Mouse (Mus musculus) adrenal gland (tissue): ENCODE measurements around the gene Alox12e.

ENCODE experiments used
- intact Hi-C: fragments of 180-260 bp; cut with DNase I; formaldehyde crosslinking; loops from one replicate; pipeline ENCODE4 v1.15.1; 2025

Gene Alox12e

DNA sequence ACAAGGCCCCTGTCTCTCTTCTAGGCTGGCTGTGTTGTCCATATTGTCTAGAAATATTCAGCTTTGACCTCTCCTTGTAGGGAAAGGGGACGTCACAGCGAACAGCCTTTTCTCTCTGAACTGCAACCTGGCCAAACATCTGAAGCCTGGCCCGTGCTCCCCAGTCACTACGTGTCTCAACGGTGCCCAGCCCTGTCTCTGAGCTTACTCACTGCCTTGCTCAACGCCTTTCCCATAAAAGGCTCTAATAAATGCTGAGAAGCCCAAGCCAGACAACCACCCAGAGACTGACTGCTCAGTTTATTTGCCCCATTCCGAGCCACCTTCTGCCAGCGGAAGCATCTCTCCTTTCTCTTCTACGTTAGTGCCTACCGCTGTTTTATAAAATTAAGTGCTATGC lies 34.3 kb downstream of the Alox12e start:
- intact Hi-C loops = no loop called here

DNA sequence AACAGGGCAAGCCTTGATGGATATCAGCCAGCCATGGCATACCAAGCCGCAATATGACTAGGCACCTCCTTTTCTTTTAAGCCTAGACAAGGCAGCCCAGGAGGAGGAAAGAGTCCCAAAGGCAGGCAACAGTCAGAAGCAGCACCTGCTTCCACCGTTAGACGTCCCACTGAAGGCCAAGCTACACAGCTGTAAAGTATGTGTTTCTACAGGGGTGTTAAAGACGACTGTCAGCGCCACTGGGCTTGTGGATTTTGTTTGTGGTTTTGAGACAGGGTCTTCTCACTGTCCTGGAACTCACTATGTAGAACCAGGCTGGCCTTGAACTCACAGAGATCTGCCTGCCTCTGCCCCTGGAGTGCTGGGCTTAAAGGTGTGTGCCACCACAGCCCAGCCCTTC lies 36.7 kb downstream of the Alox12e start:
- intact Hi-C loops = no loop called here

GRCm38 (mm10) chr11:70284757-70285156 lies 37.7 kb downstream of the Alox12e start:
- intact Hi-C loops = no loop called here

DNA sequence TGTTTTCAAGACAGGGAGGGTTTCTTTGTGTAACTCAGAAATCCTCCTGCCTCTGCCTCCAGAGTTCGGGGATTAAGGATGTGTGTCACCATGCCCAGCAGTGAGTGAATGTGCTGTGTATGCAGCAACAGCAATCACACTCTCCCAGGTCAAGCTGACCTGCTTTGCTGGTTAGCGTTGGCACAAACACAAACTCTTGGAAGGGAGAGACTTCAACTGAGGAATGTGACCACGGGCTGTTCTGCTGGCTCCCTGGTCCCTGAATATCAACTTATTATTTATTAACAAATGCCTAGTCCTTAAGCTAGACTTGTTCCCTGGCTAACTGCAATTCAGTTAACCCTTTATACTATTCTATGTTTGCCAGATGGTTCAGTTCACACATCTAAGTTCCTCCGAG lies 38.8 kb downstream of the Alox12e start:
- intact Hi-C loops = no loop called here

- intact Hi-C loops = no loop called here
These were observed 42.0 kb downstream of the Alox12e start for GRCm38 (mm10) chr11:70280441-70280840.

DNA sequence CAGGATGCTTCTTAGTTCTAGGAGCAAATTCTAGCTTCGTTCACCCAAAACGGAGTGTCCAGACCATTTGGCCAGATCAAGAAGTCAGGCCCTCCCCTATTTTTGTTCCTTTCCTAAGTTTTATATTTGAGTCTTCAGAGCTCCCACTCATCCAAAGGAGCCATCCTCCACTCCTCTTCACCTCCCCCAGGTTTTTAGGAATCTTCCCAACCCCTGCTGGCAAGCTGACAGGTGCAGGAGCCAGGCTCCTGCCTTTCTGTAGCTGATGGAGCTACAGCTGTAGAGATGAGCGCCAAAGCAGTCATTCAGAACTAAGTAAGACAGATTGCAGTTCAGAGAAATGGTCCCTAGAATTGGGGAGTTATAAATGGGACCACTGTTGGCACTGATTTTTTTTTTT lies 43.5 kb downstream of the Alox12e start:
- intact Hi-C loops = no loop called here

GRCm38 (mm10) chr11:70271641-70272040 lies 50.8 kb downstream of the Alox12e start:
- intact Hi-C loops = no loop called here

- intact Hi-C loops = no loop called here
These were observed 56.0 kb downstream of the Alox12e start for GRCm38 (mm10) chr11:70266405-70266804.

GRCm38 (mm10) chr11:70265819-70266218 lies 56.6 kb downstream of the Alox12e start:
- intact Hi-C loops = no loop called here
